ENCODE assay signal across 21 mouse cellular contexts in the genomic region with DNA sequence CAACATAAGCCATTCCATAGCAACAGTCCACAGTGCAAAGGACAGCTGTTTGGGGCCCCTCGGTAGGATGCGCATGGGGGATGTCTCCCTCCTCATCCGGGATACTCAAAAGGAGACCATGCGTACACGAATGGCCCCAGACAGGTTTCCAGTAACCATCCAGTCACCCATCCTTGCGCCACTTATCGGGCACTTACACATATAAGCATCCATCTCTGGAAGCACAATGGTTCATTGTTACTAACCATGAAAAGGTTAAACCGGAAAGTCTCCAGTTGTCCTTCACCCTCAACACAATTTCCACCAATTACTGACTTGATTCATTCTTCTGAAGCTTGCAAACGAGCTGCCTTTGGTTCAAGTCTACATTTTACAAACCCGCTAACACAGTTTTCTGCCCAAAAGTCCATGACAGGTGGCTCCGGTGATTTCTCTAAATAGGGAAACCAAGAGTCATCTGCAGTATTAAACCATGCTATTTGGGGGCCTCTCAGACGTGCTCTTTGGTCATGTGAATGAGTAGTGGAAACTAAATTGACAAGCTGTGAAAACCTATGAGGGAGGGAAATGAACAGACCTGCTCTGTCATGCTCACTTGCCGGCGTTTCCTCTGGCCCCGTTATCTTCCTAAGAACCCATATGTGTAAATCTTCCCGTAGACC. TPM values are rescaled to one million over a fixed set of nuclear protein-coding genes. Genes with fewer than 3 reads are reported as not detected.
A peak's percentile ranks its signal among the peaks of the same experiment; 100 is the strongest.
DNase-seq lines count a peak whose midpoint lies in the region; ATAC-seq and TF ChIP-seq lines count a peak whose summit lies in the region.
"Had no signal": no experiment of that assay in that cellular context is flagged by ENCODE, and none has a peak within 500 bp of the region (broad histone marks: within the 10 kb centered on the region; RNA-seq: fewer than 3 reads in every experiment).

No protein-coding gene starts in this region.

- no peak overlapping the region for H3K4me3 ChIP-seq in spleen, adult 2 months (ENCODE audit: extremely low read depth, insufficient read depth, insufficient read length)
- H3K4me3 ChIP-seq in liver, embryonic 12.5 days = no peak overlapping the region
- no peak overlapping the region for H3K4me3 ChIP-seq in midbrain, embryonic 15.5 days
- H3K4me3 ChIP-seq: embryonic facial prominence, embryonic 10.5 days; forebrain, embryonic 13.5 days; gastrocnemius, adult 2 months; heart, embryonic 15.5 days; hindbrain, embryonic 10.5 days had no signal

- H3K27ac ChIP-seq in spleen, adult 2 months (ENCODE audit: insufficient read depth, low read length) = peak overlapping the region; percentile 58
- H3K27ac ChIP-seq in liver, embryonic 12.5 days = no peak overlapping the region
- no peak overlapping the region for H3K27ac ChIP-seq in midbrain, embryonic 15.5 days
- H3K27ac ChIP-seq: embryonic facial prominence, embryonic 10.5 days; forebrain, embryonic 13.5 days; gastrocnemius, adult 2 months; heart, embryonic 15.5 days; hindbrain, embryonic 10.5 days; hindbrain, embryonic 14.5 days had no signal

- peak in 1 of 2 experiments; percentile 68 for DNase-seq in spleen, adult 2 months (ENCODE audit: low read depth in 1 of 2, low spot score in 2 of 2)
- no peak for DNase-seq in spleen, postnatal 4 days (ENCODE audit: low spot score in 2 of 2)
- DNase-seq in ZHBTc4 (ENCODE audit: low read depth, low spot score) = peak; percentile 75
- DNase-seq in induced T-regulatory cell, adult 2 months (ENCODE audit: low read depth) = peak; percentile 42
- DNase-seq: adrenal gland, postnatal 14 days; cerebellum, adult 18-20 months; cerebellum, adult 9-11 months; cerebellum, postnatal 36 days; gastrocnemius, adult 2 months; heart, adult 18-20 months; heart, postnatal 14 days had no signal

- H3K4me2 ChIP-seq in liver, embryonic 12.5 days = no peak overlapping the region
- no peak overlapping the region for H3K4me2 ChIP-seq in midbrain, embryonic 15.5 days
- H3K4me2 ChIP-seq: forebrain, embryonic 13.5 days; heart, embryonic 11.5 days; heart, embryonic 15.5 days; hindbrain, embryonic 14.5 days had no signal

- H3K9ac ChIP-seq in liver, embryonic 12.5 days = no peak overlapping the region
- no peak overlapping the region for H3K9ac ChIP-seq in midbrain, embryonic 15.5 days
- H3K9ac ChIP-seq: forebrain, embryonic 13.5 days; heart, embryonic 15.5 days; hindbrain, embryonic 14.5 days had no signal

- 66% methylated on average over 16 of the region's 16 CpGs for WGBS in spleen, adult 2 months
- 67% methylated on average over 16 of the region's 16 CpGs for WGBS in liver, embryonic 12.5 days (ENCODE audit: insufficient replicate concordance)
- WGBS in midbrain, embryonic 15.5 days = 88% methylated on average over 16 of the region's 16 CpGs

- no peak for ATAC-seq in liver, embryonic 12.5 days
- ATAC-seq in midbrain, embryonic 15.5 days (replicated peaks) = no peak
- ATAC-seq in megakaryocyte-erythroid progenitor cell, adult 5-6 weeks (replicated peaks; ENCODE audit: low FRiP score, low TSS enrichment, poor library complexity, severe bottlenecking) = no peak
- ATAC-seq: forebrain, embryonic 13.5 days had no signal

- TF ChIP-seq CTCF in spleen, adult 2 months (IDR thresholded peaks at IDR 0.05; ENCODE audit: extremely low read depth, insufficient read depth, insufficient read length, insufficient replicate concordance) = no peak

- no peak for TF ChIP-seq POLR2A in spleen, adult 2 months (IDR thresholded peaks at IDR 0.05; ENCODE audit: low read depth, low read length)

- H3K4me1 ChIP-seq in spleen, adult 2 months (ENCODE audit: control insufficient read depth, insufficient read depth, insufficient read length) = peaks cover 25% of the 10 kb centered on the region; the same call in 1 of the 2 replicates
- 0 out of 2 replicates have a peak, but pooled peaks cover 2% of the 10 kb centered on the region for H3K4me1 ChIP-seq in liver, embryonic 12.5 days
- H3K4me1 ChIP-seq in midbrain, embryonic 15.5 days = no peaks in the 10 kb centered on the region
- H3K4me1 ChIP-seq: forebrain, embryonic 13.5 days; heart, embryonic 15.5 days had no signal

- no peaks in the 10 kb centered on the region for H3K9me3 ChIP-seq in liver, embryonic 12.5 days (replicated peaks)
- no peaks in the 10 kb centered on the region for H3K9me3 ChIP-seq in midbrain, embryonic 15.5 days
- H3K9me3 ChIP-seq: embryonic facial prominence, embryonic 10.5 days; forebrain, embryonic 13.5 days; G1E; heart, embryonic 15.5 days; hindbrain, embryonic 10.5 days had no signal

- H3K27me3 ChIP-seq in spleen, adult 2 months (ENCODE audit: control insufficient read depth, insufficient read depth, low read length) = no peaks in the 10 kb centered on the region
- no peaks in the 10 kb centered on the region for H3K27me3 ChIP-seq in liver, embryonic 12.5 days (replicated peaks)
- no peaks in the 10 kb centered on the region for H3K27me3 ChIP-seq in midbrain, embryonic 15.5 days (replicated peaks)
- H3K27me3 ChIP-seq: forebrain, embryonic 13.5 days; heart, embryonic 15.5 days had no signal

- H3K36me3 ChIP-seq in spleen, adult 2 months (ENCODE audit: control insufficient read depth, insufficient read depth, low read length) = 0 out of 2 replicates have a peak, but pooled peaks cover 2% of the 10 kb centered on the region
- H3K36me3 ChIP-seq in liver, embryonic 12.5 days = no peaks in the 10 kb centered on the region
- H3K36me3 ChIP-seq in midbrain, embryonic 15.5 days (replicated peaks) = no peaks in the 10 kb centered on the region
- H3K36me3 ChIP-seq: embryonic facial prominence, embryonic 10.5 days; G1E; heart, embryonic 15.5 days; hindbrain, embryonic 10.5 days had no signal

RNA-seq across cellular contexts. Expression of gene Pik3ap1, which starts 18.6 kb away (rescaled TPM):
- 40.7 and 45.8 TPM in 2 replicates for polyA plus RNA-seq in spleen, adult 2 months (2012; rRNA removed)
- 5.5 and 6.0 TPM in 2 replicates for polyA plus RNA-seq in liver, embryonic 12.5 days (2016; fragmentation: Nextera tagmentation; extraction: Ambion mirVana)
- 2.4 and 3.0 TPM in 2 replicates for polyA plus RNA-seq in midbrain, embryonic 15.5 days (2015; fragmentation: Nextera tagmentation; extraction: Ambion mirVana)
- 1.5 and 2.3 TPM in 2 replicates for total RNA-seq in megakaryocyte-erythroid progenitor cell, adult 5-6 weeks (2014; fragmentation: Nextera tagmentation)
- total RNA-seq in megakaryocyte-erythroid progenitor cell, adult 5-6 weeks (2017) = 1.2 and 1.4 TPM in 2 replicates

Comparison
In these comparisons a context has a peak if more than half of its experiments do, and no peak if none do; other contexts are left out.
1. DNase-seq: peak in ZHBTc4 (single experiment) and induced T-regulatory cell, adult 2 months (single experiment); none in spleen, postnatal 4 days (0 of 2).